Mouse (Mus musculus) spleen, embryonic (tissue): ENCODE results near the gene Pigk.

Experiments used
- CTCF ChIA-PET: fragments of 350-600 bp; sonication (Branson Sonifier 250); formaldehyde crosslinking; loops from one replicate; lab custom pipeline; 2022; lab: Charles Lee

The Pigk gene

GRCm38 (mm10) chr3:152896111-152896510, 182.2 kb downstream of the Pigk start:
- CTCF ChIA-PET: no interaction called here

- CTCF ChIA-PET: no interaction called here
These were observed 183.3 kb downstream of the Pigk start for GRCm38 (mm10) chr3:152897196-152897595.

GRCm38 (mm10) chr3:152898906-152899305, 185.0 kb downstream of the Pigk start:
- CTCF ChIA-PET: no interaction called here

- CTCF ChIA-PET: interaction anchor here (0.5 kb wide), 1 partner anchor 62 kb away, joined by 4 read pairs; no protein-coding TSS in a partner anchor
These were observed 191.1 kb downstream of the Pigk start for GRCm38 (mm10) chr3:152905026-152905425.

GRCm38 (mm10) chr3:152905800-152906199, 191.9 kb downstream of the Pigk start:
- CTCF ChIA-PET: no interaction called here

GRCm38 (mm10) chr3:152907087-152907486, 193.2 kb downstream of the Pigk start:
- CTCF ChIA-PET: no interaction called here

GRCm38 (mm10) chr3:152907683-152908082, 193.8 kb downstream of the Pigk start:
- CTCF ChIA-PET: no interaction called here

- CTCF ChIA-PET: no interaction called here
These were observed 197.7 kb downstream of the Pigk start for GRCm38 (mm10) chr3:152911578-152911977.

- CTCF ChIA-PET: no interaction called here
These were observed 198.6 kb downstream of the Pigk start for GRCm38 (mm10) chr3:152912216-152913101.

- CTCF ChIA-PET: no interaction called here
These were observed 199.2 kb downstream of the Pigk start for GRCm38 (mm10) chr3:152913150-152913549.

GRCm38 (mm10) chr3:152913625-152914024, 199.7 kb downstream of the Pigk start:
- CTCF ChIA-PET: no interaction called here

- CTCF ChIA-PET: no interaction called here
These were observed 200.5 kb downstream of the Pigk start for GRCm38 (mm10) chr3:152914376-152914775.

- CTCF ChIA-PET: no interaction called here
These were observed 203.7 kb downstream of the Pigk start for GRCm38 (mm10) chr3:152917579-152917978.

GRCm38 (mm10) chr3:152919101-152919500, 205.2 kb downstream of the Pigk start:
- CTCF ChIA-PET: no interaction called here

- CTCF ChIA-PET: no interaction called here
These were observed 206.5 kb downstream of the Pigk start for GRCm38 (mm10) chr3:152920365-152920764.

GRCm38 (mm10) chr3:152923530-152923929, 209.6 kb downstream of the Pigk start:
- CTCF ChIA-PET: no interaction called here

- CTCF ChIA-PET: no interaction called here
These were observed 211.5 kb downstream of the Pigk start for GRCm38 (mm10) chr3:152925364-152925763.

- CTCF ChIA-PET: no interaction called here
These were observed 212.3 kb downstream of the Pigk start for GRCm38 (mm10) chr3:152926166-152926565.

- CTCF ChIA-PET: no interaction called here
These were observed 214.5 kb downstream of the Pigk start for GRCm38 (mm10) chr3:152928287-152928975.

GRCm38 (mm10) chr3:152929256-152929787, 215.4 kb downstream of the Pigk start:
- CTCF ChIA-PET: no interaction called here

GRCm38 (mm10) chr3:152929788-152930281, 215.9 kb downstream of the Pigk start:
- CTCF ChIA-PET: no interaction called here

GRCm38 (mm10) chr3:152931354-152931753, 217.5 kb downstream of the Pigk start:
- CTCF ChIA-PET: no interaction called here
